Mouse (Mus musculus) left cerebral cortex, postnatal 10 days (tissue): ENCODE data around the gene Gys1. TPM values are rescaled to one million over a fixed set of nuclear protein-coding genes. Genes with fewer than 3 reads are reported as not detected.

Experiments
- DNase-seq, 2 experiments: peaks; one replicate each; pipeline ENCODE4 v3.0.0; 2021 to 2022; ENCODE audit warnings: low spot score in 2 of 2, mixed read lengths in 1 of 2; ENCODE audit errors: extremely low spot score in 1 of 2
- intact Hi-C: fragments of 180-260 bp; cut with DNase I; formaldehyde crosslinking; loops from one replicate; pipeline ENCODE4 v1.15.1; 2025
- microRNA-seq: library from miRNA; unstranded; fragments of <30 nt; microRNA quantifications from one replicate; pipeline ENCODE4 v1.2.0, GENCODE M21; 2022
- total RNA-seq, 2 experiments: library from RNA; stranded (reverse); gene quantifications; 2 replicates each; pipeline ENCODE4 v1.2.3; 2021

The Gys1 gene
- total RNA-seq, 2 experiments from 2014 or later = 16.9 to 17.3 TPM

GRCm38 (mm10) chr7:45491264-45491663, 56.6 kb downstream of the Gys1 start:
- DNase-seq = no peak
- intact Hi-C loops = no loop called here

GRCm38 (mm10) chr7:45492225-45492844, 57.7 kb downstream of the Gys1 start:
- no peak for DNase-seq
- intact Hi-C loops = no loop called here

- intact Hi-C loops = no loop called here
- DNase-seq = peak in 1 of 2 experiments; percentile 15
Observed at GRCm38 (mm10) chr7:45492951-45493350, 58.3 kb downstream of the Gys1 start.

GRCm38 (mm10) chr7:45494548-45494947, 59.9 kb downstream of the Gys1 start:
- DNase-seq = no peak
- intact Hi-C loops = no loop called here

- intact Hi-C loops = no loop called here
- no peak for DNase-seq
Observed at GRCm38 (mm10) chr7:45498427-45498826, 63.8 kb downstream of the Gys1 start.

Small RNA genes lying within 50 kb of the gene (microRNA-seq; reads per million reads assigned to microRNA genes)
- gene Gm22133 = not detected

Other genes with a start within 250 kb of the Gys1 start
- 1 to 10 TPM; 2.0 to 2.3 TPM for gene Ccdc155, start 230.0 kb upstream of the Gys1 start, total RNA-seq
- gene Dkkl1, start 222.7 kb upstream of the Gys1 start, total RNA-seq = 10 to 100 TPM; 16.3 to 18.7 TPM
- gene Tead2, start 219.1 kb upstream of the Gys1 start, total RNA-seq = 1 to 10 TPM; 6.6 to 6.8 TPM
- gene Cd37, start 195.7 kb upstream of the Gys1 start, total RNA-seq = 1 to 10 TPM; 4.1 to 4.3 TPM
- 1 to 10 TPM; 1.4 to 1.7 TPM for gene Slc6a16, start 193.8 kb upstream of the Gys1 start, total RNA-seq
- under 1 TPM; 0.41 to 0.60 TPM for gene Slc6a21, start 157.3 kb upstream of the Gys1 start, total RNA-seq
- 10 to 100 TPM; 20.5 to 32.2 TPM for gene Trpm4, start 101.1 kb upstream of the Gys1 start, total RNA-seq
- 1 to 10 TPM in 1 of 2 experiments, under 1 TPM in 1; 0.99 to 1.3 TPM for gene Hrc, start 99.6 kb upstream of the Gys1 start, total RNA-seq
- 100 to 1,000 TPM; 142 to 147 TPM for gene Ppfia3, start 67.8 kb upstream of the Gys1 start, total RNA-seq
- gene Lin7b, start 64.3 kb upstream of the Gys1 start, total RNA-seq = 100 to 1,000 TPM; 176 to 192 TPM
- gene Snrnp70, start 39.1 kb upstream of the Gys1 start, total RNA-seq = 100 to 1,000 TPM; 352 to 384 TPM
- gene Kcna7, start 29.2 kb upstream of the Gys1 start, total RNA-seq = not detected
- not detected for gene Ntf5, start 21.1 kb upstream of the Gys1 start, total RNA-seq
- gene Lhb, start 14.0 kb upstream of the Gys1 start, total RNA-seq = not detected
- gene Ruvbl2, start 3.3 kb downstream of the Gys1 start, total RNA-seq = 10 to 100 TPM; 31.3 to 41.1 TPM
- gene Ftl1, start 25.0 kb downstream of the Gys1 start, total RNA-seq = 100 to 1,000 TPM; 445 to 456 TPM
- gene Bax, start 32.1 kb downstream of the Gys1 start, total RNA-seq = 10 to 100 TPM; 86.0 to 93.8 TPM
- gene Tulp2, start 47.0 kb downstream of the Gys1 start, total RNA-seq = not detected
- not detected for gene Gm45808, start 52.0 kb downstream of the Gys1 start, total RNA-seq
- gene Dhdh, start 54.0 kb downstream of the Gys1 start, total RNA-seq = 1 to 10 TPM; 3.0 to 3.1 TPM
- gene Nucb1, start 75.6 kb downstream of the Gys1 start, total RNA-seq = 100 to 1,000 TPM; 114 to 127 TPM
- gene Ppp1r15a, start 91.4 kb downstream of the Gys1 start, total RNA-seq = 10 to 100 TPM; 25.5 to 28.5 TPM
- 1 to 10 TPM; 1.3 to 2.7 TPM for gene Plekha4, start 91.5 kb downstream of the Gys1 start, total RNA-seq
- gene Hsd17b14, start 120.0 kb downstream of the Gys1 start, total RNA-seq = under 1 TPM in 1 of 2 experiments, not detected in 1; 0.93 TPM
- 10 to 100 TPM; 20.9 to 21.8 TPM for gene Bcat2, start 135.3 kb downstream of the Gys1 start, total RNA-seq
- not detected for gene Fgf21, start 180.6 kb downstream of the Gys1 start, total RNA-seq
- under 1 TPM; 0.13 to 0.30 TPM for gene Fut1, start 182.4 kb downstream of the Gys1 start, total RNA-seq
- gene Izumo1, start 187.0 kb downstream of the Gys1 start, total RNA-seq = not detected
- gene Rasip1, start 192.6 kb downstream of the Gys1 start, total RNA-seq = 10 to 100 TPM; 15.1 to 15.8 TPM
- 1 to 10 TPM; 1.2 to 2.2 TPM for gene Mamstr, start 205.1 kb downstream of the Gys1 start, total RNA-seq
- gene Fut2, start 231.6 kb downstream of the Gys1 start, total RNA-seq = under 1 TPM; 0.18 to 0.24 TPM
- under 1 TPM; 0.45 to 0.47 TPM for gene Ntn5, start 249.2 kb downstream of the Gys1 start, total RNA-seq